Mouse (Mus musculus) heart, embryonic 15.5 days (tissue): ENCODE data around the gene Nrxn1. TPM values are rescaled to one million over a fixed set of nuclear protein-coding genes. Genes with fewer than 3 reads are reported as not detected.

Source experiments
- ATAC-seq: fragments of 200-750 bp; cut with Nextera tagmentation; replicated peaks from 2 replicates; pipeline ENCODE4 v1.8.0; 2017; ENCODE audit warnings: low read depth, moderate TSS enrichment; ENCODE audit not compliant: insufficient number of reproducible peaks, insufficient read depth, low FRiP score
- H3K27ac ChIP-seq: fragments of 300-500 bp; sonication (generic); 2 replicates; pipeline ENCODE4 v1.5.1; 2015; ENCODE audit warnings: mild to moderate bottlenecking, inconsistent platforms
- H3K27me3 ChIP-seq: fragments of 300-500 bp; sonication (generic); 2 replicates; pipeline ENCODE4 v1.6.1; 2015; ENCODE audit warnings: inconsistent platforms
- H3K36me3 ChIP-seq: fragments of 300-500 bp; sonication (generic); 2 replicates; pipeline ENCODE4 v1.6.1; 2015; ENCODE audit warnings: mild to moderate bottlenecking, inconsistent platforms
- H3K4me1 ChIP-seq: fragments of 300-500 bp; sonication (generic); replicated peaks from 2 replicates; pipeline ENCODE4 v1.6.1; 2015; ENCODE audit warnings: inconsistent platforms
- H3K4me2 ChIP-seq: fragments of 300-500 bp; sonication (generic); 2 replicates; pipeline ENCODE4 v1.6.1; 2015; ENCODE audit warnings: inconsistent platforms, mild to moderate bottlenecking, moderate library complexity
- H3K4me3 ChIP-seq: fragments of 300-500 bp; sonication (generic); 2 replicates; pipeline ENCODE4 v1.5.1; 2015; ENCODE audit warnings: mild to moderate bottlenecking, inconsistent platforms
- H3K9ac ChIP-seq: fragments of 300-500 bp; sonication (generic); 2 replicates; pipeline ENCODE4 v1.6.1; 2015; ENCODE audit warnings: mild to moderate bottlenecking, inconsistent platforms
- H3K9me3 ChIP-seq: fragments of 300-500 bp; sonication (generic); replicated peaks from 2 replicates; pipeline ENCODE4 v1.6.1; 2016; ENCODE audit warnings: inconsistent platforms
- WGBS: fragments of 180-500 bp; shearing (Covaris S2); methylation state at CpG from one replicate; pipeline ENCODE4 v1.1.7; 2015; ENCODE audit warnings: mixed read lengths; 5-methylcytosine and 5-hydroxymethylcytosine counted together
- polyA plus RNA-seq: library from polyadenylated mRNA; unstranded; fragments of >200 nt; fragmentation: Nextera tagmentation; extraction: Ambion mirVana; gene quantifications from 2 replicates; pipeline ENCODE4 v1.2.1, GENCODE M21; 2015

Gene Nrxn1
- polyA plus RNA-seq, 1 experiment from 2014 or later = 1.2 TPM

DNA sequence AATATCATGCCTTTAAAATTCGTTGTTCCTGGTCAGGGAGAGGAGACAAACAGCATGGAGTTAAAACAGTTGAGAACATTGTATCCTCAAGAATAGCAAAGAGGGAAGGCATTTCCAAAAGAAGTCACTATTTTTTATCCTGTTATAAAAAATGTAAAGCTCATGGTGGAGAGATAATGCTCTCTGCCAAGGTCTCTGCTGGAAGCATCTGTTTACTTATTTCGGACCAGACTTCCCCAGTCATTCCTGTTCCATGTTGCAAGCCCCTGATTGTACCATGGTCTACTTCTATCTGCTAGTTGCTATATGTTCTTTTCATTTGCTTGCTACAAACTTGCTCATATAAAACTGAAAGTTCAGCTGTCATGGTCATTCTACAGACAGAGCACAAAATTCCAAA lies 137.7 kb downstream of the Nrxn1 start:
- Histone ChIP-seq H3K27me3 (no peaks in the 10 kb centered on the region), H3K27ac (no peak overlapping the region), H3K36me3 (no peaks in the 10 kb centered on the region), H3K9ac (no peak overlapping the region), H3K4me3 (no peak overlapping the region), H3K9me3 (no peaks in the 10 kb centered on the region), H3K4me1 (no peaks in the 10 kb centered on the region), H3K4me2 (no peak overlapping the region)
- WGBS = 76% methylated on average over 2 of the region's 2 CpGs
- no peak for ATAC-seq

DNA sequence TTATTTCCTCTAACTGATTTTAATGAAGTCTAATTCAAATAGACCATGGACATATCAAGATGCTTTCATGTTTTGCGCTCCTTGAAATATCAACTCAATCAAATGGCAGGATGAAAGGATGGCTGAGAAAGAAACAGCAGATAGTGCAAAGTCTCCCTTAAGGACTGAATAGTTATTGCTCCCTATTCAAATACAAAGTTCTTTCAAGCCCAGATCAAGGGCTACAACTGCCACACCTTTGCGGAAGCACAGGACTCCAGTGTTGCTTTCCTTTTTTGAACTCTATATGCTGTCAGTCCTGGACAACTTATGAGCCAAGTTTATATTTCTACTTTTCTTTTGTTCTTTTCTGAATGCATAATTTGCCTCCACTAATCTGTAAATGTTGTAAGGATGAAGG lies 157.9 kb downstream of the Nrxn1 start:
- 84% methylated on average over 2 of the region's 2 CpGs for WGBS
- Histone ChIP-seq H3K27me3 (no peaks in the 10 kb centered on the region), H3K4me3 (no peak overlapping the region), H3K9me3 (no peaks in the 10 kb centered on the region), H3K4me2 (no peak overlapping the region), H3K36me3 (no peaks in the 10 kb centered on the region), H3K9ac (no peak overlapping the region), H3K27ac (no peak overlapping the region), H3K4me1 (no peaks in the 10 kb centered on the region)
- no peak for ATAC-seq

DNA sequence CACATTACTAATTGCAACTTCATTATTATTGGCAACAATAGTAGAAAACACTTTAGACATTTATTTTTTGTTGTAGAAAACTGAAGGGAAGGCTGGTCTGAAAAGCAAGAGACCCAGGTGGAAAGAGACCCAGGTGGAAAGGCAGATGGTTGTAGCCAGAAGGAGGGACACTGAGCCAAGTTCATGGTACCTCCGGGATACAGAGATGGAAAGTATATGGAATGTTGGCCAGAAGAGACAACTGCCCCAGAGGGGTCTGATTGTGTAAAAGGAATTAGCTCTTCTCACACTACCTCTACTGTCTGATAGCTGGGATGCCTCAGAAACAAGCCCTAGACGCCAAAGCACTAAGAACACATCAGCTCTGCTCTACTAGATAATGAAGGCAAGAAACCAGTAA lies 179.6 kb downstream of the Nrxn1 start:
- no peak overlapping the region for H3K27ac ChIP-seq
- no peak overlapping the region for H3K9ac ChIP-seq
- H3K4me2 ChIP-seq = no peak overlapping the region
- no peak overlapping the region for H3K4me3 ChIP-seq
- H3K36me3 ChIP-seq = no peaks in the 10 kb centered on the region
- no peaks in the 10 kb centered on the region for H3K27me3 ChIP-seq
- H3K4me1 ChIP-seq = no peaks in the 10 kb centered on the region
- ATAC-seq = no peak
- WGBS = 63% methylated on average over 2 of the region's 2 CpGs
- H3K9me3 ChIP-seq = no peaks in the 10 kb centered on the region

DNA sequence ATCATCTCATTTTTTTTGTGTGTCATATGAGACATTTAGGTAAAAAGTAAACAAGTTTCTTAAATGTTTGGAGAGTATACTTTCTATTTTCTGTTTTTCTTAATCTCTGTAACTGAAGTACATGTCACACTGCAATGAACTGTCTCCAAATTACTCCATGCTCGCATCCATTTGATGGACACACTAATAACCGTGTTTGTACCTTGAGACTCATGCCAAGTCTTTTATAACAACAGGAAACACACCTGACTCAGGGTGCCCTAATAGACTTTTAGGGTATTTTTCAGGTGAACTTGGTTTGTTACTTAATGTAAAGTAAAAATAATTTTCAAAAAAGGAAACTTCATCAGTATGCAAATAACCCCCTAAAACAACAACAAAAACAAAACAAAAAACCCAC lies 180.1 kb downstream of the Nrxn1 start:
- ATAC-seq = no peak
- no peaks in the 10 kb centered on the region for H3K4me1 ChIP-seq
- 77% methylated on average over 2 of the region's 2 CpGs for WGBS

DNA sequence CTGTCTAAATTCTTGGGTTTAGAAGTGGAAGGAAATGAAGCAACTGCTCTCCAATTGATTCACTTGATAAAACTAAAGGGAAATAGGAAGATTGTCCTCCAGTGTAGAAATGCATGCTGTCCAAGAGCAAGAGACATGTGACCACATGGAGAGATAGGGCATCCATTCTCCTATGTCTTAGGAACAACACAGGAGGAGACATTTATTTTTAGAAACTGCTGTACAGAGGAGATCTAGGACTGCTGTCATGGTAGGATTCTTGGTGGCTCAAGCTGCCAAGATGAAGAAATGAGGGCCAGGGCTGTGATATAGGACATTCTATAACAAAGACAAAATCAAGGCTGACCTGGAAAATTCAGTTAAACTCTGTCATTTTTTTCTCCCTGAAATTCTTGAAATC lies 180.5 kb downstream of the Nrxn1 start:
- H3K9ac ChIP-seq = no peak overlapping the region
- H3K36me3 ChIP-seq = no peaks in the 10 kb centered on the region
- no peaks in the 10 kb centered on the region for H3K9me3 ChIP-seq
- H3K4me2 ChIP-seq = no peak overlapping the region
- no peak overlapping the region for H3K27ac ChIP-seq
- no peaks in the 10 kb centered on the region for H3K27me3 ChIP-seq
- no peak for ATAC-seq
- no peaks in the 10 kb centered on the region for H3K4me1 ChIP-seq
- H3K4me3 ChIP-seq = no peak overlapping the region

More for the DNA sequence above, 180.1 kb downstream of the Nrxn1 start:
- Histone ChIP-seq H3K4me3 (no peak overlapping the region), H3K9me3 (no peaks in the 10 kb centered on the region), H3K4me2 (no peak overlapping the region), H3K9ac (no peak overlapping the region), H3K27ac (no peak overlapping the region), H3K36me3 (no peaks in the 10 kb centered on the region), H3K27me3 (no peaks in the 10 kb centered on the region)

DNA sequence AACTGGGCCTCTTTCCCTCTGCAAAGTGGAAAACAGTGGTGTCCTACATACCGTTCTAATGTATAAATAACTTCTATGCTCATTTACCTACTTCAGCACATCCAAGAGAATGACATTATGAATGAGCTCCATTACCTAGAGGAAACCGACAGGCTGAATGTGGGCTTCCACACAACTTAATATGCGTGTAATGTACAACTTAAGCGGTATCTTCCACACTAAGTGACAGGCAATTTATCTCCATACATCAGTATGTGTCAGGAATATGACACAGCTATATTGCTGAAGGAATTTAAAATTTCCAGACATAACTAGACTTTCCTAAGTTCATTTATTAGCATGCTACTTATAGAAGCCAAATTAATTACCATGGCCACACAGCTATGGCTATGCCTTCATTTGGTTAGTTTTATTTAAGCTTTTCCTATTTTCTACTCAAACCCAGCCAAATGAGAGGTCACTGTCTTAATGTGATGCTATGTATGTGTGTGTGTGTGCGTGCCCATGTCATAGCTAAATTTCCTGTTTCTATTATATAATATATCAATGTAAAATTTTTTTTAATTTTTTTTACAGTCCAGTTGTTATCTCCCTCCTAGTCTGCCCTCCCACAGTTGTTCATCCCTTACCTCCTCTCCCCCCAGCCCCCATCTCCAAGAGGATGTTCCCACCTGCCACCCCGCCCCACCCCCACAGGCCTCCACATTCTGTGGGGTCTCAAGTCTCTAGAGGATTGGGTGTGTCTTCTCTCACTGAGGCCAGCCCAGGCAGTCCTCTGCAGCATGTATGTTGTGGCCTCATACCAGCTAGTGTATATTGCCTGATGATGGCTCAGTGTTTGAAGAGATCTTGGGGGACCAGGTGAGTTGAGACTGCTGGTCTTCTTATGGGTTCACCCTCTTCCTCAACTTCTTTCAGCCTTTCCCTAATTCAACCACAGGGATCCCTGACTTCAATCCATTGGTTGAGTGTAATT lies 186.5 kb downstream of the Nrxn1 start:
- Histone ChIP-seq H3K9ac (no peak overlapping the region), H3K27me3 (no peaks in the 10 kb centered on the region), H3K4me1 (no peaks in the 10 kb centered on the region), H3K9me3 (no peaks in the 10 kb centered on the region), H3K27ac (no peak overlapping the region), H3K36me3 (no peaks in the 10 kb centered on the region), H3K4me3 (no peak overlapping the region), H3K4me2 (no peak overlapping the region)
- WGBS = 66% methylated on average over 6 of the region's 6 CpGs
- no peak for ATAC-seq

DNA sequence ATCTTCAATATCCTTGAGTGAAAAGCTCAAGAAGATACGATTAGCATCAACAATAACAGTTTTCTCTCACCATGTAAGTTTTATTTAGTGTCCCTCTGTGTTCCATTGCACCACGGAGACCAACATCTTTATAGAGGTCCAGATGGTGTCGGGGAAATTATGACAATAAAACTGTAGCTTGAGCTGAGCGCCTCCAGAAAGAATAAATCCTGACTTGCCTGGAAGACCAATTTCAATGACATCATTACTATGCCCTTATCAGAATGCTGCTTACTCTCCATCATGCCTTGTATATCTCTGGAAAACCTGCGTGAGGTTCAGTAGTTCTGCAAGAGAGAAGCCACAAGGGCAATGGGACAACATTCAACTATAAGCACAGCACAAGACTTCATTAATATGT lies 187.7 kb downstream of the Nrxn1 start:
- ATAC-seq = no peak
- H3K27ac ChIP-seq = no peak overlapping the region
- 71% methylated on average over 5 of the region's 5 CpGs for WGBS

DNA sequence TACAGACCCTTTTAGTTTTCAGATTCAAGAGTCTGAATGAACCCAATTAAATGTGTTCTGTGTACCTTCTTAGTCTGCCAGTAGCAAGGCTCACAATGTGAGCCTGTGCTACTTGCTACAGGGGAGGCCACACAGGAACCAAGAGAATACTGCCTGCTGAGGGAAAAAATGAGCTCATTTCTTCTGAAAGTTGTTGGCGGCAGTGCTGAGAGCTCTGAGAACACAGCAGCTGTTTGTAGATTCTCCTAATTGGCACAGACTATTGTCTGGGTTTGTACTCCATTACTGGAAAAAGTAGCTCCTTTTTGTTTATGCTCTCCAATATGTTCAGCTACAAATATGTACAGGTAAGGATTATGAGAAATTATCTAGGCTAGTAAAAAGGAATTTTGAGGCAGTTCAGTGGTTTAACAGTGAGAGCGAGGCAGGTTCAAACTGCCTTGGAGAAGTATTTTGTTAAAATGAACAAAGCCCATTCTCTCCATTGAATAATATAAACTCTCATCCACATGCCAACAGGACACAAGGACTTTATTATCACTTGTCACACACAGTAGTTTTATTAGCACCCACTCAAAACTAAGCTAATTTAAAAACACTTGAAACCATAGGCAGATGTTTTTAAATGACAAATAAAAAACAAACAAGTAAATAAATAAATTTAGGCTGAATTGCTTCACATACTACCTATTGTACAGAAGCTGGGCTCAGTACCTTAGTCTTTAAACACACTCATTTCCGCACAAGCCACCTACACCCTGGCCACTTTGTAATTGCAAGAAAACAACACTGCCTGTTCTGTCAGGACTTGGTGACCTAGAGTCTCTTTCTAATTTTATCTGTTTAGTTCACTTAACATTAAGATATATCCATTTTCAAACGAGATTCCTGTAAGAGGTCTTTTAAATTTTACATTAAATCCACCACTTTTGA lies 200.3 kb downstream of the Nrxn1 start:
- WGBS = 55% methylated on average over 4 of the region's 4 CpGs
- no peak for ATAC-seq
- no peak overlapping the region for H3K27ac ChIP-seq

More for the DNA sequence above, 187.7 kb downstream of the Nrxn1 start:
- Histone ChIP-seq H3K4me3 (no peak overlapping the region), H3K9me3 (no peaks in the 10 kb centered on the region), H3K36me3 (no peaks in the 10 kb centered on the region), H3K4me2 (no peak overlapping the region), H3K27me3 (no peaks in the 10 kb centered on the region), H3K9ac (no peak overlapping the region), H3K4me1 (no peaks in the 10 kb centered on the region)

DNA sequence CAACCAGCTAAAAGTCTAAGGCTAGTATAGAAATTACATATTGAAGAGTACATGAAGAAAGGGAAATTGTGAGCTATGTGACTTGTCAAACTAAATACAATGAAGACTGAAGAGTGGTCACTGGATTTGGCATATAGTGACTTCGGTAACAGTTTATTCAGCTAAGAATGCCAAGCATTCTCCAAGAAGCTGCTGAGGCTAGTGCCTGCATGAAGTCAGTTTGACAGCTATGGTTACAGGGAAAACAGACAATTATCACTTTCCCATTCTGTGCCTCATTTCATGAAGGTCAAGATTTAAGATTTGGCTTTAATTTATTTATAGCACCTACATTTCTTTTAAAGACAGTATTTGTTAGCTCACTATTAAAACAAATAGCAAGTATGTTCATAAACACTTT lies 201.2 kb downstream of the Nrxn1 start:
- H3K36me3 ChIP-seq = no peaks in the 10 kb centered on the region
- no peak for ATAC-seq
- H3K4me2 ChIP-seq = no peak overlapping the region
- no peak overlapping the region for H3K27ac ChIP-seq
- no peaks in the 10 kb centered on the region for H3K4me1 ChIP-seq
- no peak overlapping the region for H3K9ac ChIP-seq
- WGBS = 42% methylated on average over 1 of the region's 1 CpGs
- H3K4me3 ChIP-seq = no peak overlapping the region
- H3K27me3 ChIP-seq = no peaks in the 10 kb centered on the region
- H3K9me3 ChIP-seq = no peaks in the 10 kb centered on the region

More for the DNA sequence above, 200.3 kb downstream of the Nrxn1 start:
- Histone ChIP-seq H3K4me2 (no peak overlapping the region), H3K9ac (no peak overlapping the region), H3K27me3 (no peaks in the 10 kb centered on the region), H3K9me3 (no peaks in the 10 kb centered on the region), H3K4me3 (no peak overlapping the region), H3K36me3 (no peaks in the 10 kb centered on the region), H3K4me1 (no peaks in the 10 kb centered on the region)

DNA sequence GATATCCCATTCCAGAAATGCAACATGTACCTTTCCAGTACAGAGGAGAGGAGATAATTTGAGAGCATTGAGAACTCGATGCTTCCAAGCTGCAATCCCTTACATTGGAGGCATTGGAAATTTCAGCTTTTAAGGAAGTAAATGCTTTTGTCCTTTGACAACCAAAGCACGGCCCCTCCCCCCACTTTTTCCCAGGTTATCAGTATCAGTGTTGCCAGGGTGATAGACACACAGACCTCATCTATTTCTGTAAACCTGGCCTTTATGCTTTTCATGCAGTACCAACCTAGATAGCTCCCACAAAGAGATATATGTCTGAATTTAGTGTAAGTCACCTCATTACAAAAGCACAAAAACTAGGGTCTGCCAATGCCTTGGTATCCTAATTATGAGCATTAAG lies 235.6 kb downstream of the Nrxn1 start:
- Histone ChIP-seq H3K4me1 (no peaks in the 10 kb centered on the region), H3K4me2 (no peak overlapping the region), H3K4me3 (no peak overlapping the region), H3K9ac (no peak overlapping the region), H3K27me3 (no peaks in the 10 kb centered on the region), H3K9me3 (no peaks in the 10 kb centered on the region), H3K36me3 (no peaks in the 10 kb centered on the region), H3K27ac (no peak overlapping the region)
- no peak for ATAC-seq
- WGBS = 39% methylated on average over 2 of the region's 2 CpGs

DNA sequence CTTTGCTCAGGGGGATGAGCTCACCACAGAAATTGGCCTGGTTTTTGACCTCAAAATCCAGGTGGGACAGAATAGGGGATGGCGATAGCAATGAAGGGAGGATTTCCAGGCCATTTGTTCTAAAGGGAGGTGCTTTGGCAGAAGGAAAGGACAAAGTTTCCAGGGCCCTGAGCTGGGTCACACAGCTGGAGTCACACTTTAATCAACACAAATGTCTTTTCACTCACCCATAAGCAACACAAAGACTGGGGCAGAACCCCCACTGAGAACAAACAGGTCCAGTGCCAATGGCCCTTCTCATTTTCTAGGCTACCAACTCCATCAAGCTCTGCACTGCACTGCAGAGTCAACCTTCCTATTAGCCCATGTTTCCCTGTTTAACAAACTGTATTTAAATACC lies 249.0 kb downstream of the Nrxn1 start:
- H3K4me1 ChIP-seq = no peaks in the 10 kb centered on the region
- no peaks in the 10 kb centered on the region for H3K27me3 ChIP-seq
- no peak overlapping the region for H3K9ac ChIP-seq
- H3K4me2 ChIP-seq = no peak overlapping the region
- H3K9me3 ChIP-seq = no peaks in the 10 kb centered on the region
- no peak for ATAC-seq
- H3K27ac ChIP-seq = no peak overlapping the region
- no peak overlapping the region for H3K4me3 ChIP-seq
- H3K36me3 ChIP-seq = no peaks in the 10 kb centered on the region
- 25% methylated on average over 1 of the region's 1 CpGs for WGBS
